Mouse (Mus musculus) thymus, adult 2 months (tissue): ENCODE measurements around the gene Plppr2.

ENCODE experiments used
- CTCF ChIP-seq: fragments of 200-500 bp; IDR thresholded peaks from 2 replicates; pipeline ENCODE4 v1.5.1; 2012; ENCODE audit warnings: mild to moderate bottlenecking, control low read depth, low read length, moderate library complexity, borderline replicate concordance; ENCODE audit not compliant: control insufficient read depth, poor library complexity, insufficient read depth; ENCODE audit errors: extremely low read depth
- POLR2A ChIP-seq: fragments of 200-500 bp; IDR thresholded peaks from 2 replicates; pipeline ENCODE4 v1.6.1; 2012; ENCODE audit warnings: mild to moderate bottlenecking, low read length, control low read depth, moderate library complexity; ENCODE audit not compliant: control insufficient read depth, poor library complexity, insufficient read depth; ENCODE audit errors: extremely low read depth

DNA sequence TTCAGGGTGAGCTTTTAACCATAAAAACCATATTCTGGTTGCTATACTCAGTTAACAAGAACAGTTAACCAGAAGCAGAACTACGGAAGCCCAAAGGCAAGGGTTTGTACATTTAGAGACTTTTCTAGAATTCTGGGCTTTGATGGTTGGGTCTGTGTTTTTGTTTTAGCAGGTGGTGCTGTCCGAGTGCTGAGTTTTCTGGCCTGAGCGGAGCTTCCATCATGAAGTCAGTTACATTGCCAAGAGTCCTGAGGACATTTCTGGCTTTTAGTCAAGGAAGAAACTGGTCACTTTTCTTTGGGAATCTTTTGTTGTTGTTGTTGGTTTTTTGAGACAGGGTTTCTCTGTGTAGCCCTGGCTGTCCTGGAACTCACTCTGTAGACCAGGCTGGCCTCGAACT, 32.8 kb upstream of the Plppr2 start:
- TF ChIP-seq CTCF (no peak), POLR2A (no peak)
